24 mouse cellular contexts compared by ENCODE assay signal in genomic region chr4:88955571-88955970, GRCm38 (mm10).
DNase-seq lines count a peak whose midpoint lies in the region; ATAC-seq and TF ChIP-seq lines count a peak whose summit lies in the region.
"Had no signal": no experiment of that assay in that cellular context is flagged by ENCODE, and none has a peak within 500 bp of the region (broad histone marks: within the 10 kb centered on the region; RNA-seq: fewer than 3 reads in every experiment).

No protein-coding gene starts in this region.

- peaks cover 10% of the 10 kb centered on the region for H3K79me2 ChIP-seq in myocyte (ENCODE audit: control insufficient read depth, insufficient read depth)

- H3K4me2 ChIP-seq in heart, embryonic 12.5 days = no peak overlapping the region
- no peak overlapping the region; the same call in 1 of the 2 replicates for H3K4me2 ChIP-seq in kidney, postnatal 0 days (ENCODE audit: low read length)
- no peak overlapping the region; the same call in 1 of the 2 replicates for H3K4me2 ChIP-seq in kidney, embryonic 16.5 days (replicated peaks; ENCODE audit: low read depth, low read length)
- no peak overlapping the region for H3K4me2 ChIP-seq in lung, embryonic 14.5 days
- peak overlapping the region; percentile 97 for H3K4me2 ChIP-seq in myocyte (ENCODE audit: low read depth)
- H3K4me2 ChIP-seq: embryonic facial prominence, embryonic 15.5 days; forebrain, embryonic 12.5 days; hindbrain, embryonic 12.5 days; limb, embryonic 12.5 days; midbrain, embryonic 11.5 days had no signal

- DNase-seq in heart, embryonic 10.5 days (ENCODE audit: low spot score) = no peak
- DNase-seq in kidney, postnatal 0 days (ENCODE audit: low spot score) = peak; percentile 21
- peak; percentile 6 for DNase-seq in lung, embryonic 14.5 days
- no peak for DNase-seq in frontal cortex, postnatal 25 days (ENCODE audit: low spot score in 2 of 2)
- no peak for DNase-seq in left cerebral cortex, adult 8-10 months (ENCODE audit: low spot score in 2 of 2)
- DNase-seq: adrenal gland, postnatal 25 days; cerebellum, adult 11 months; cerebellum, postnatal 25 days; gastrocnemius, postnatal 10 days; heart, adult 18-20 months; kidney, adult 9 months; kidney, postnatal 4 days; retina, postnatal 1 day; thymus, adult 18-20 months had no signal

- ATAC-seq in heart, embryonic 12.5 days (ENCODE audit: insufficient number of reproducible peaks, low FRiP score) = 0 out of 2 replicates have a peak, but pooled peaks have one; percentile 36
- no peak for ATAC-seq in kidney, postnatal 0 days (replicated peaks; ENCODE audit: low FRiP score, low read depth)
- no peak for ATAC-seq in kidney, embryonic 16.5 days (ENCODE audit: low FRiP score, low TSS enrichment)
- ATAC-seq in lung, embryonic 14.5 days (ENCODE audit: insufficient read depth) = no peak

- no peak overlapping the region for H3ac ChIP-seq in myocyte (ENCODE audit: control insufficient read depth, insufficient read length)

- H3K27ac ChIP-seq in heart, embryonic 12.5 days (ENCODE audit: poor library complexity, severe bottlenecking) = 0 out of 2 replicates have a peak overlapping the region, but pooled peaks have one; percentile 16
- no peak overlapping the region for H3K27ac ChIP-seq in heart, embryonic 10.5 days
- no peak overlapping the region for H3K27ac ChIP-seq in kidney, postnatal 0 days
- H3K27ac ChIP-seq in kidney, embryonic 16.5 days (ENCODE audit: low read length) = no peak overlapping the region
- no peak overlapping the region for H3K27ac ChIP-seq in lung, embryonic 14.5 days (ENCODE audit: low read depth)
- H3K27ac ChIP-seq: embryonic facial prominence, embryonic 15.5 days; forebrain, embryonic 12.5 days; hindbrain, embryonic 12.5 days; limb, embryonic 12.5 days; liver, embryonic 14.5 days had no signal

- no peaks in the 10 kb centered on the region for H3K36me3 ChIP-seq in heart, embryonic 12.5 days
- no peaks in the 10 kb centered on the region for H3K36me3 ChIP-seq in heart, embryonic 10.5 days
- no peaks in the 10 kb centered on the region for H3K36me3 ChIP-seq in kidney, postnatal 0 days (ENCODE audit: insufficient read depth, low read length)
- H3K36me3 ChIP-seq in kidney, embryonic 16.5 days (ENCODE audit: insufficient read depth, low read length) = no peaks in the 10 kb centered on the region
- no peaks in the 10 kb centered on the region for H3K36me3 ChIP-seq in lung, embryonic 14.5 days (ENCODE audit: insufficient read depth)
- no peaks in the 10 kb centered on the region for H3K36me3 ChIP-seq in myocyte (ENCODE audit: control insufficient read depth, insufficient read depth)
- H3K36me3 ChIP-seq: embryonic facial prominence, embryonic 15.5 days; forebrain, embryonic 12.5 days; hindbrain, embryonic 12.5 days; limb, embryonic 12.5 days had no signal

- H3K4me1 ChIP-seq in heart, embryonic 12.5 days (replicated peaks) = peaks cover 14% of the 10 kb centered on the region
- peaks cover 5% of the 10 kb centered on the region; the same call in 1 of the 2 replicates for H3K4me1 ChIP-seq in heart, embryonic 10.5 days
- no peaks in the 10 kb centered on the region for H3K4me1 ChIP-seq in kidney, postnatal 0 days (replicated peaks; ENCODE audit: insufficient read depth, low read length)
- no peaks in the 10 kb centered on the region for H3K4me1 ChIP-seq in kidney, embryonic 16.5 days (ENCODE audit: insufficient read depth, low read length)
- no peaks in the 10 kb centered on the region for H3K4me1 ChIP-seq in lung, embryonic 14.5 days (ENCODE audit: insufficient read depth)
- H3K4me1 ChIP-seq: embryonic facial prominence, embryonic 15.5 days; hindbrain, embryonic 12.5 days had no signal

- no peak for TF ChIP-seq POLR2A in myocyte (IDR thresholded peaks at IDR 0.05; ENCODE audit: insufficient read length, low read depth)

- no peaks in the 10 kb centered on the region for H3K27me3 ChIP-seq in heart, embryonic 12.5 days (replicated peaks)
- H3K27me3 ChIP-seq in heart, embryonic 10.5 days (ENCODE audit: insufficient read depth, poor library complexity, severe bottlenecking) = no peaks in the 10 kb centered on the region
- no peaks in the 10 kb centered on the region for H3K27me3 ChIP-seq in kidney, postnatal 0 days (ENCODE audit: insufficient read depth, low read length)
- H3K27me3 ChIP-seq in kidney, embryonic 16.5 days (ENCODE audit: insufficient read depth, low read length) = no peaks in the 10 kb centered on the region
- no peaks in the 10 kb centered on the region for H3K27me3 ChIP-seq in lung, embryonic 14.5 days (ENCODE audit: insufficient read depth, low read length)
- H3K27me3 ChIP-seq in myocyte (ENCODE audit: control insufficient read depth, insufficient read depth, insufficient read length) = no peaks in the 10 kb centered on the region
- H3K27me3 ChIP-seq: CH12.LX; embryonic facial prominence, embryonic 15.5 days; forebrain, embryonic 12.5 days; hindbrain, embryonic 12.5 days had no signal

- H3K9ac ChIP-seq in heart, embryonic 12.5 days = no peak overlapping the region
- no peak overlapping the region for H3K9ac ChIP-seq in kidney, postnatal 0 days (ENCODE audit: low read depth, low read length)
- H3K9ac ChIP-seq in kidney, embryonic 16.5 days (replicated peaks; ENCODE audit: low read length) = no peak overlapping the region
- H3K9ac ChIP-seq in lung, embryonic 14.5 days = no peak overlapping the region
- H3K9ac ChIP-seq: embryonic facial prominence, embryonic 15.5 days; forebrain, embryonic 12.5 days; hindbrain, embryonic 12.5 days; limb, embryonic 12.5 days; liver, embryonic 14.5 days had no signal

- H3K9me3 ChIP-seq in heart, embryonic 12.5 days (replicated peaks) = no peaks in the 10 kb centered on the region
- H3K9me3 ChIP-seq in heart, embryonic 10.5 days = no peaks in the 10 kb centered on the region
- no peaks in the 10 kb centered on the region for H3K9me3 ChIP-seq in kidney, postnatal 0 days (replicated peaks; ENCODE audit: low read length)
- no peaks in the 10 kb centered on the region for H3K9me3 ChIP-seq in kidney, embryonic 16.5 days (ENCODE audit: low read length)
- no peaks in the 10 kb centered on the region for H3K9me3 ChIP-seq in lung, embryonic 14.5 days (ENCODE audit: low read depth, low read length)
- H3K9me3 ChIP-seq: embryonic facial prominence, embryonic 15.5 days; forebrain, embryonic 12.5 days; hindbrain, embryonic 12.5 days; limb, embryonic 12.5 days had no signal

- H3K4me3 ChIP-seq in heart, embryonic 12.5 days = no peak overlapping the region
- H3K4me3 ChIP-seq in heart, embryonic 10.5 days = no peak overlapping the region
- H3K4me3 ChIP-seq in kidney, postnatal 0 days (replicated peaks; ENCODE audit: low read depth, low read length) = no peak overlapping the region
- H3K4me3 ChIP-seq in kidney, embryonic 16.5 days (ENCODE audit: low read length) = no peak overlapping the region
- no peak overlapping the region for H3K4me3 ChIP-seq in lung, embryonic 14.5 days (ENCODE audit: low read depth, low read length)
- H3K4me3 ChIP-seq in myocyte = peak overlapping the region; percentile 22
- H3K4me3 ChIP-seq: embryonic facial prominence, embryonic 15.5 days; forebrain, embryonic 12.5 days; hindbrain, embryonic 12.5 days; limb, embryonic 12.5 days had no signal

- 62% methylated on average over 7 of the region's 7 CpGs for WGBS in heart, embryonic 12.5 days
- WGBS in heart, embryonic 10.5 days = 74% methylated on average over 7 of the region's 7 CpGs
- 47% methylated on average over 7 of the region's 7 CpGs for WGBS in kidney, postnatal 0 days
- WGBS in kidney, embryonic 16.5 days = 52% methylated on average over 7 of the region's 7 CpGs
- 58% methylated on average over 7 of the region's 7 CpGs for WGBS in lung, embryonic 14.5 days

- no peak for TF ChIP-seq CTCF in kidney, postnatal 0 days (IDR thresholded peaks at IDR 0.05; ENCODE audit: low read depth)
- TF ChIP-seq CTCF in lung, embryonic 14.5 days (IDR thresholded peaks at IDR 0.05; ENCODE audit: low read depth) = no peak

TF ChIP-seq in myocyte, 11 proteins besides CTCF, POLR2A, EP300 and RAD21:
- TF ChIP-seq MYOD1 (IDR thresholded peaks at IDR 0.05; ENCODE audit: control insufficient read depth in 1 of 3, insufficient read length in 2 of 3, low read depth in 2 of 3) (peak in 1 of 3 experiments; percentile 20), MYOG (IDR thresholded peaks at IDR 0.05; ENCODE audit: control insufficient read depth in 1 of 3, insufficient read depth in 1 of 3, insufficient read length in 2 of 3, low read depth in 2 of 3) (no peak)

Comparison
In these comparisons a context has a peak if more than half of its experiments do, and no peak if none do; other contexts are left out.
1. DNase-seq: peak in kidney, postnatal 0 days (single experiment) and lung, embryonic 14.5 days (single experiment); none in heart, embryonic 10.5 days (single experiment), frontal cortex, postnatal 25 days (0 of 2) and left cerebral cortex, adult 8-10 months (0 of 2).